14 mouse cellular contexts compared by ENCODE assay signal in the genomic region with DNA sequence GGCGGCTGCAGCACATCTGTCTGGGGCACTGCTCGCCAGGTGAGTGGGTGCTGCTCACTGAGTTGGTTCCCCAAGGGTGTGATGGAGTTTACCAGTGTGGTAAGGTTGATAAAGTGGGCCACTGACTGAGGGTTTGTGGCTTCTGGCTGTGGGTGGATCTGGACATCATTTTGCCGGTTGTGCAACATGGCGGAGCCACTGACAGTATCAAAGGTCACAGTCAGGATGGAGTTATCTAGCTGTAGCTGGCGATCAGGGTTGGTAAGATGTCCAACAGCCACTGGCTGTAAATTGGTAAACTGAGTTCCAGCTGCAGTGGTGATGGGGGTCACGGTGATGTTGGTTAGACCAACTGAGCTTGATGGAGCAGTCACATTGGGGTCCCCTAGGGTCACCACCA.
"Had no signal": no experiment of that assay in that cellular context is flagged by ENCODE, and none has a peak within 500 bp of the region (broad histone marks: within the 10 kb centered on the region; RNA-seq: fewer than 3 reads in every experiment).

No protein-coding gene starts in this region.

- H3K4me1 ChIP-seq: limb, embryonic 13.5 days; midbrain, embryonic 12.5 days had no signal

- H3K27me3 ChIP-seq: limb, embryonic 13.5 days; megakaryocyte, embryonic 14.5 days; midbrain, embryonic 12.5 days had no signal

- H3K27ac ChIP-seq: hindbrain, postnatal 0 days; layer of hippocampus, adult 2 months; limb, embryonic 13.5 days; midbrain, embryonic 12.5 days had no signal

- H3K9ac ChIP-seq: limb, embryonic 13.5 days; midbrain, embryonic 12.5 days had no signal

- H3K4me2 ChIP-seq: limb, embryonic 13.5 days; midbrain, embryonic 12.5 days had no signal

- H3K4me3 ChIP-seq: layer of hippocampus, adult 2 months; limb, embryonic 13.5 days; megakaryocyte, embryonic 14.5 days; midbrain, embryonic 12.5 days had no signal

- ATAC-seq: hindbrain, postnatal 0 days had no signal

- H3K9me3 ChIP-seq: limb, embryonic 13.5 days; megakaryocyte, embryonic 14.5 days; midbrain, embryonic 12.5 days had no signal

- DNase-seq: kidney, adult 11 months; kidney, postnatal 10 days; kidney, postnatal 4 days; left cerebral cortex, postnatal 4 days; lung, adult 18-20 months; right cerebral cortex, adult 18-20 months; right cerebral cortex, postnatal 25 days; thymus, adult 18-20 months; thymus, postnatal 14 days had no signal
